Mouse (Mus musculus) heart, embryonic 14.5 days (tissue): ENCODE measurements around the gene 1600014C10Rik. TPM values are rescaled to one million over a fixed set of nuclear protein-coding genes. Genes with fewer than 3 reads are reported as not detected.
A peak's percentile ranks its signal among the peaks of the same experiment; 100 is the strongest.

Source experiments
- ATAC-seq: fragments of 200-750 bp; cut with Nextera tagmentation; 2 replicates; pipeline ENCODE4 v1.8.0; 2017; ENCODE audit warnings: low read depth, moderate TSS enrichment; ENCODE audit not compliant: insufficient number of reproducible peaks, insufficient read depth, low FRiP score
- H3K27ac ChIP-seq, 2 experiments: fragments of 200-500 bp in 1 of 2; fragments of 300-500 bp in 1 of 2; sonication (generic) in 1 of 2; replicated peaks in 1 of 2; 2 replicates each; pipeline ENCODE4 v1.5.1; 2012 to 2014; ENCODE audit warnings: low read depth in 2 of 2, low read length in 2 of 2, control low read depth in 1 of 2, mild to moderate bottlenecking in 1 of 2, mixed read lengths in 1 of 2; ENCODE audit not compliant: control insufficient read depth in 1 of 2, insufficient read depth in 1 of 2
- H3K27me3 ChIP-seq: fragments of 300-500 bp; sonication (generic); 2 replicates; pipeline ENCODE4 v1.6.1; 2014; ENCODE audit warnings: mild to moderate bottlenecking, low read length, control low read depth; ENCODE audit not compliant: control insufficient read depth, insufficient read depth
- H3K36me3 ChIP-seq: fragments of 300-500 bp; sonication (generic); 2 replicates; pipeline ENCODE4 v1.6.1; 2014; ENCODE audit warnings: mild to moderate bottlenecking, control low read depth, low read length, mixed read lengths; ENCODE audit not compliant: control insufficient read depth, insufficient read depth
- H3K4me1 ChIP-seq, 2 experiments: fragments of 200-500 bp in 1 of 2; fragments of 300-500 bp in 1 of 2; sonication (generic) in 1 of 2; 2 replicates each; pipeline ENCODE4 v1.6.1; 2012 to 2014; ENCODE audit warnings: low read length in 2 of 2, control low read depth in 1 of 2, mixed read lengths in 1 of 2; ENCODE audit not compliant: control insufficient read depth in 2 of 2, insufficient read depth in 2 of 2
- H3K4me2 ChIP-seq: fragments of 300-500 bp; sonication (generic); 2 replicates; pipeline ENCODE4 v1.6.1; 2014; ENCODE audit warnings: mild to moderate bottlenecking, low read length
- H3K4me3 ChIP-seq, 2 experiments: fragments of 200-500 bp in 1 of 2; fragments of 300-500 bp in 1 of 2; sonication (generic) in 1 of 2; 2 replicates each; pipeline ENCODE4 v1.5.1; 2012 to 2014; ENCODE audit warnings: low read length in 2 of 2, mild to moderate bottlenecking in 2 of 2, control low read depth in 1 of 2, low read depth in 1 of 2, moderate library complexity in 1 of 2; ENCODE audit not compliant: control insufficient read depth in 1 of 2, insufficient read depth in 1 of 2
- H3K9ac ChIP-seq: fragments of 300-500 bp; sonication (generic); 2 replicates; pipeline ENCODE4 v1.6.1; 2014; ENCODE audit warnings: mild to moderate bottlenecking, low read length
- H3K9me3 ChIP-seq: fragments of 300-500 bp; sonication (generic); 2 replicates; pipeline ENCODE4 v1.6.1; 2016; ENCODE audit warnings: low read length, control low read depth; ENCODE audit not compliant: control insufficient read depth
- WGBS: fragments of 180-500 bp; shearing (Covaris S2); extraction: QIAGEN DNeasy Blood & Tissue Kit; methylation state at CpG from one replicate; pipeline ENCODE4 v1.1.7; 2014; 5-methylcytosine and 5-hydroxymethylcytosine counted together
- polyA plus RNA-seq: library from polyadenylated mRNA; unstranded; fragments of >200 nt; fragmentation: Nextera tagmentation; extraction: Ambion mirVana; gene quantifications from 2 replicates; pipeline ENCODE4 v1.2.1, GENCODE M21; 2014

Gene 1600014C10Rik
- polyA plus RNA-seq, 1 experiment from 2014 or later = 14.4 TPM

DNA sequence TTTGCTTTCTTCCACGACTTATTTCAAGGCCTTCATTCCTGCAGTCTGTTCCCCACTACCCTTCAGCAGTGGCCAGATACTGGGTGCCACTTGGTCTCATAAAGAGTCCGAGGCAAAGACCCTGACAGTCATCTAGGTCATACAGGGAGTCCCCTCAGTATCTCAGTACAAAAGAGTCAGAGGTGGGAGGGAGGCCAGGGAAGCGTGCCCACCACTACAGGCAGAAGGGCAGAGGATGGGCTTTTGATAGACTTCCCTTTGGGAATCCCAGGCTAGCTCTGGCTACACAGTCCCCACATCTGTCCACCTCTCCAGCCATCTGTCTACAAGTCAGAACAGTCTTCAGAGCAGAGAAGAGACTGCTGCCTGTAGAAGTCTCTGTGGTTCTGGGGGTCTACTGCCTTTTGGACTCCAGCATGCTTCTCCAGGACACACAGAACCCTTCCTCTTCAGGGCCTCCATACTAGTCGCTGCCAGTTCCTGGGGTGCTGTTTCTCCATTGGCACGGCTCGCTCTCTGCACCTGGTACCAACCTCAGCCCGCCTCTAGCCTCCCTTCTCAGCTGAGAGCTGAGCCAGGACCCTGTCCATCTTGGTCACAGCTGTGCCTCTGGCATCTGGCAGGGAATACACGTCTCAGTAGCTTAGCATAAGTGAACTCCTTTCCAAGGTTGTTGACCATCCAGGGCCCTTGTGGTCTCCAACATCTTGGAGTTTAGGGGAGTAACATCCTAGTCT is 35.8 kb downstream of the 1600014C10Rik start:
- Histone ChIP-seq H3K4me1 (peaks cover 9 to 14% of the 10 kb centered on the region in 2 experiments), H3K4me3 (no peak overlapping the region), H3K27me3 (no peaks in the 10 kb centered on the region), H3K9me3 (no peaks in the 10 kb centered on the region), H3K36me3 (peaks cover 28% of the 10 kb centered on the region), H3K9ac (no peak overlapping the region), H3K4me2 (no peak overlapping the region), H3K27ac (no peak overlapping the region)
- WGBS = 78% methylated on average over 8 of the region's 8 CpGs
- no peak for ATAC-seq

DNA sequence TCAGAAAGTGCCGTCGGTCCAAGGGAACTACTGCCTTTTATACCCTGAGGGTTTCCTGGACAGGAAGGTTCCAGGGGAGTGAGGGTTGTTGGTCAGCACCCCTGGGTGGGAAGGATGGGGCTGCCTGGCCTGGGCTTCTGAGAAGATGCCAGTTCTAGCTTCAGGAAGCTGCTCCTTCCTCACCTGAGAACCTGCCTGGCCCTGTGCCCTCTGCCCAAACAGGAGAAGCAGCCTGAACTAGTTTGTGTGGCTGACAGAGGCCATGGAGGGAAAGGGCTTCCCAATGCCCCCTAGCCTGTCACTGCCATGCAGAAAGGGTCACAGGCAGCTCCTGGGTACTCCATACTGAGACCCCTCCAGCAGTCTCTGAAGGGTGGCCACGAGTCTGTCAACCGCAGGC is 36.5 kb downstream of the 1600014C10Rik start:
- H3K4me3 ChIP-seq = no peak overlapping the region
- ATAC-seq = no peak
- no peaks in the 10 kb centered on the region for H3K9me3 ChIP-seq
- no peaks in the 10 kb centered on the region for H3K27me3 ChIP-seq
- no peak overlapping the region for H3K4me2 ChIP-seq
- peaks cover 28% of the 10 kb centered on the region for H3K36me3 ChIP-seq
- H3K4me1 ChIP-seq = peaks cover 9 to 15% of the 10 kb centered on the region in 2 experiments
- WGBS = 88% methylated on average over 4 of the region's 4 CpGs
- no peak overlapping the region for H3K9ac ChIP-seq
- H3K27ac ChIP-seq = no peak overlapping the region

DNA sequence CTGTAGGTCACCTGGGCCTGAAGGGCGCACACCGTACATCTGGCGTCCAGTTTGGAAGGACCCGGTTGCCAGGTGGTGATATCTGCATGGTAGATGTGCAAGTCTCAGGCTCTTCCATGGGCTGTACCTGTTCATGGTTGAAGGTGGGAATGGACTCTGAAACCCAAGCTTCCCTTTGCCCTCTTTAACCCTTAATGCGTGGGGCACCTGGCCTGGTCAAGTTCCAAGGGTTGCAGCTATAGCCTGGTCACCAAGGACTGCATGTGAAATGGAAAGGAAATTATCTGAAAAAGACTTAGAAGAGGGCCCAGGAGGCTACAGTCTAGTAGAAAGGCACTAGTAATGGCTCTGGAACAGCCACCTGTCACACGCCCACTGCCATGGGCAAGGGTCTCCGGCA is 37.8 kb downstream of the 1600014C10Rik start:
- peaks cover 28% of the 10 kb centered on the region for H3K36me3 ChIP-seq
- 94% methylated on average over 7 of the region's 7 CpGs for WGBS
- H3K4me1 ChIP-seq = peaks cover 17 to 28% of the 10 kb centered on the region in 2 experiments
- H3K27me3 ChIP-seq = no peaks in the 10 kb centered on the region
- H3K4me2 ChIP-seq = no peak overlapping the region
- H3K9me3 ChIP-seq = no peaks in the 10 kb centered on the region
- no peak overlapping the region for H3K27ac ChIP-seq
- no peak for ATAC-seq
- H3K4me3 ChIP-seq = no peak overlapping the region
- H3K9ac ChIP-seq = no peak overlapping the region

DNA sequence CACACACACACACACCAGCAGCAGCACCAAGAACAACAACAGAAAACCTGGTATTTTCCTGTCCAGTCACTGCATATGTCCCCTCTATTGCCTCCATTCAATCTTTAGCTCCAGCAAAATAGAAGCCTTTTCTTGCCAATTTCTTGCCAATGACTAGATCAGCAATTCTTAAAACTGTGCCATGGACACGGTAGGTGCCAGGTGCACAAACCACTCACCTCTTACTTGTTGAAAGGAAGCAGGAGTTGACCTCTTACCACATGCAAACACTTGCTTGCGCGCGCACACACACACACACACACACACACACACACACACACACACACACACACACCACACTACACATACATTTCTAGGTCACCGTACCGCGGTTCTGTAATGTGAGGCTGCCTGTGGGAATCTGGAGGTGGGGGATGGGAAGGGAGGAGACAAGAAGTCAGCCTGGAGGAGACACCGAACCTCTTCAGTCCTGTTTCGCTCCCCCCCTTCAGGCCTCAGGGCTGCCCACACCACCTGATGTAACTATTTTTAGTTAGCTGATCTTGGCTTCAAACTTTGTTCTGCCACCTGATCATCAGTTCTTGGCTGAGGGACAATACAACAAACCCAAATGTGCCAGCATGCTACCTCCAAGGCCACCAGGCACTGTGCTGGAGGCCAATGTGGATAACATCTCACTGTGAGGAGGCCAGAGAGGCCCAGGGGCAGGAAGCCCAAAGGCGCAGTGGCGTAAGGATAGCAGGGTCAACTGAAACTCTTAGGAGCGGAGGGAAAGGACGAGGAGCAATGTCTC is 41.8 kb downstream of the 1600014C10Rik start:
- H3K9ac ChIP-seq = 0 out of 2 replicates have a peak overlapping the region, but pooled peaks have one; percentile 21
- peaks cover 17% of the 10 kb centered on the region for H3K36me3 ChIP-seq
- no peak overlapping the region for H3K4me3 ChIP-seq
- 58% methylated on average over 13 of the region's 13 CpGs for WGBS
- no peaks in the 10 kb centered on the region for H3K9me3 ChIP-seq
- H3K4me1 ChIP-seq = peaks cover 12 to 33% of the 10 kb centered on the region in 2 experiments
- peaks cover 7% of the 10 kb centered on the region for H3K27me3 ChIP-seq
- peak overlapping the region; percentile 66 to 84 for H3K27ac ChIP-seq
- peak overlapping the region; percentile 42 for H3K4me2 ChIP-seq
- peak; percentile 35; the same call in 1 of the 2 replicates for ATAC-seq

GRCm38 (mm10) chr7:38226226-38226625 is 43.2 kb downstream of the 1600014C10Rik start:
- no peak for ATAC-seq
- Histone ChIP-seq H3K9ac (no peak overlapping the region), H3K4me2 (peak overlapping the region; percentile 65), H3K4me1 (peaks cover 12 to 31% of the 10 kb centered on the region in 2 experiments), H3K4me3 (peak overlapping the region in 1 of 2 experiments; percentile 52; a peak in 1 of 4 replicates), H3K36me3 (peaks cover 4% of the 10 kb centered on the region; the same call in 1 of the 2 replicates), H3K9me3 (no peaks in the 10 kb centered on the region), H3K27ac (0 out of 4 replicates have a peak overlapping the region, but pooled peaks of 1 of the 2 experiments have one; percentile 53), H3K27me3 (peaks cover 7% of the 10 kb centered on the region)
- 76% methylated on average over 2 of the region's 2 CpGs for WGBS

- Histone ChIP-seq H3K27ac (peak overlapping the region; percentile 53 to 60; a peak in 3 of 4 replicates), H3K9me3 (no peaks in the 10 kb centered on the region), H3K36me3 (no peaks in the 10 kb centered on the region), H3K27me3 (peaks cover 7% of the 10 kb centered on the region), H3K4me1 (peaks cover 12 to 31% of the 10 kb centered on the region in 2 experiments), H3K4me2 (peak overlapping the region; percentile 65), H3K4me3 (peak overlapping the region; percentile 52 to 74), H3K9ac (peak overlapping the region; percentile 71)
- peak; percentile 39; the same call in 1 of the 2 replicates for ATAC-seq
- WGBS = 0% methylated on average over 25 of the region's 25 CpGs
These were observed 44.3 kb downstream of the 1600014C10Rik start for GRCm38 (mm10) chr7:38227181-38227899.

DNA sequence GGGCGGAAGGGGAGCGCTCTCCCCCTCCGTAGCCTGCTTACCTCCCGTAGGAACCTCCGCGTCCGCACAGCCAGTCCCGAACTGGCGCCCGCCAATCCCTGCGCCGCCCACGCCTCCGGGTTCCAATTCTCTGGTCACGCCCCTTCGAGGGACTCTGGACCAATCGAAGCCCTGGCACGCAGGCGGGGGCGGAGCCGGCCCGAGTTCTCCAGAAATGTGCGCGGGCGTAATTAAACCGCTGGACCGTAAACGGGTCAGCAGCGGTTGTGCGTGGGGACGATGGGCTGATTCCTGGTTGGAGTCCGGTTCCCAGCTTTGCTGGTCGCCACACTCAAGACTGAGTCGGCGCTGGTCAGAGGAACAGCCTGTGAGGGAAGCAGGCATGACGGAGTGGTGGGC is 44.9 kb downstream of the 1600014C10Rik start, which contains the start of gene Plekhf1:
TSS of gene Plekhf1 (minus strand) at position 117 of the 399 bp plus-strand sequence.
- Histone ChIP-seq H3K27me3 (peaks cover 7% of the 10 kb centered on the region), H3K36me3 (no peaks in the 10 kb centered on the region), H3K4me2 (peak within 1 kb of the TSS; percentile 65), H3K27ac (peak within 1 kb of the TSS; percentile 53 to 60; a peak in 3 of 4 replicates), H3K4me3 (peak within 1 kb of the TSS; percentile 52 to 74), H3K9me3 (no peaks in the 10 kb centered on the region), H3K9ac (peak within 1 kb of the TSS; percentile 71), H3K4me1 (peaks cover 12 to 31% of the 10 kb centered on the region in 2 experiments)
- under 1% methylated on average over 36 of the region's 36 CpGs for WGBS
- peak; percentile 92 for ATAC-seq
